Mouse (Mus musculus) bone marrow, adult 2 months (tissue): Measurements from ENCODE around the gene Kcnq1. TPM values are rescaled to one million over a fixed set of nuclear protein-coding genes. Genes with fewer than 3 reads are reported as not detected.

Experiments used
- H3K27ac ChIP-seq: fragments of 200-500 bp; 2 replicates; pipeline ENCODE4 v1.5.1; 2012; ENCODE audit warnings: low read depth, mild to moderate bottlenecking, control low read depth, inconsistent platforms, low read length; ENCODE audit not compliant: control insufficient read depth, poor library complexity, insufficient read depth
- H3K4me1 ChIP-seq: fragments of 200-500 bp; 2 replicates; pipeline ENCODE4 v1.6.1; 2011; ENCODE audit warnings: low read length; ENCODE audit not compliant: control insufficient read depth, insufficient read depth
- H3K4me3 ChIP-seq: fragments of 200-500 bp; replicated peaks from 2 replicates; pipeline ENCODE3; 2011; ENCODE audit warnings: mild to moderate bottlenecking, low read depth, low read length, control low read depth; ENCODE audit not compliant: control insufficient read depth
- CTCF ChIP-seq: fragments of 200-500 bp; IDR thresholded peaks from 2 replicates; pipeline ENCODE4 v1.5.1; 2011; ENCODE audit warnings: low read length, control low read depth; ENCODE audit not compliant: control insufficient read depth, insufficient read depth
- POLR2A ChIP-seq: fragments of 200-500 bp; IDR thresholded peaks from 2 replicates; pipeline ENCODE4 v1.6.1; 2011; ENCODE audit warnings: low read depth, mild to moderate bottlenecking, control low read depth, low read length, borderline replicate concordance; ENCODE audit not compliant: control insufficient read depth
- WGBS: fragments of 180-500 bp; shearing (Covaris S2); methylation state at CpG from one replicate; pipeline ENCODE4 v1.1.7; 2018; 5-methylcytosine and 5-hydroxymethylcytosine counted together
- polyA plus RNA-seq: library from polyadenylated mRNA; stranded (reverse); fragments of >200 nt; gene quantifications from 2 replicates; pipeline ENCODE4 v1.2.4, GENCODE M21; 2011; ENCODE audit warnings: low replicate concordance; ENCODE audit not compliant: missing spikeins, insufficient read depth, insufficient read length

The Kcnq1 gene
- polyA plus RNA-seq, 1 experiment, result 1.3 TPM

DNA sequence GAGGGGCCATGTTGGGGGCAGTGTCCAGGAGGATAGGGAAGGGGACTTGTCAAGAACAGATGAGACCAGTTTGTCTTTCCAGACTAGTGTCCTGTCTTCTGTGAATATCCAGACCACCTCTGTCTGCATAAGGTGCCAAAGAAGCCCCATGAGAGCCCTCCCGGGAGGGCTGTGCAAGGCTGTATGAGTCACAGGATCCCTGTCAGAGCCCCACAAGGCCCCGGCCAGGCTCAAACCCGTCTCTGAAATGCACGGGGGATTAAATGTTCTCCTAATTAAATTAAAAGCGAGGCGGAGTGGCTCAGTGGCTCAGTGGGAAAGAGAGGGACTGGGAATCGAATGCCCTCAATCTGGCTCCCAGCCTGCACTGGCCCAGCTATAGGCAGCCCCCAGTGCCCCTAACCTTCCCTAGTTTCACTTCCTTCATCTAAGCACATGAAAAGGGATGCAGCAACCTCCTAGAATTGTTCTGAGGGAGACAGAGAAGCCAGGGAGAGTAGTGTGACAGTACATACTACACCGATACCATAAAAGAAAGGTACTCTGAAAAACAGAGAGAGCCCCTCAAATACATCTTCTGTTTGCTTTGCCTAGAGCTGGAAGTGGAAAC lies 159.8 kb downstream of the Kcnq1 start:
- TF ChIP-seq CTCF, result no peak
- TF ChIP-seq POLR2A, result no peak
- H3K27ac ChIP-seq, result no peak overlapping the region
- 73% methylated on average over 8 of the region's 8 CpGs for WGBS

DNA sequence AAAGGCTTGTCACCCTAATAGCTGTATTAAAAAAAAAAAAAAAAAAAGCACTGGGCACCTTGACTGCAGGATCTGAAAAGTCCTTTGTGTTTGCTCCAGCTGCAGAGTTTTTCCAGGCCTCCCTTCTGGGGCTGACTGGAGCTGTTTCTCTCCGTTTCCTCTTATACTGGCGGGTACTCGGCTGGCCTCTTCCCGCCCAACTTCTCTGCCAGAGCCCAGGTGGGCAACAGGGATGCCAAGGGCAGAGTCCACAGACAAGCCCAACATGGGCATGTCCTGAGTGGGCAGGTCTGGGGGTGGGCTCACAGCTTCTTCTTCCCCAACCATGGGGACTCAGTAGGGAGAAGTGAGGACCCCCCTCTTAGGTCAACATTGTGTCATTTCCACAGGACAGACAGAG lies 167.6 kb downstream of the Kcnq1 start:
- Histone ChIP-seq H3K4me1 (no peaks in the 10 kb centered on the region), H3K4me3 (no peak overlapping the region), H3K27ac (no peak overlapping the region)
- 81% methylated on average over 4 of the region's 4 CpGs for WGBS
- TF ChIP-seq POLR2A, result no peak
- no peak for TF ChIP-seq CTCF

More for the DNA sequence above, 159.8 kb downstream of the Kcnq1 start:
- Histone ChIP-seq H3K4me1 (no peaks in the 10 kb centered on the region), H3K4me3 (no peak overlapping the region)

DNA sequence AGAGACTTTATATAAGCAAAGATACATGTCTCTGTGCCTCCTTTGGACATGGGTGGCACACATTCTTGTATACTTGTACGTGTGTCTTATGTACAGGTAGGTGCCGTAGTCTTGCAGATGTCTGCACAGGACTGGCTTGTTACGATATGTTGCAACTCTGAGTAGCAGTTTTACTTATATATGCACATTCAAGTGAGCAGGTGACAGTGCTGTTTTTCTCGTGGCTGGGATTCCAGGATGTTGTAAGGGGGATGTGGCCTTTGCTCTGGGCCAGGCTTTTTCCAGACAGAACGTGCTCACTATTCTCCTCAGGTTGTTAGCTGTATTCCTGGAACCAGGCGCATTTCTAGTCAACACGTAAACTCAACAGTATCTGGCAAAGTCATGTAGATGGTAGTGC lies 168.9 kb downstream of the Kcnq1 start:
- no peaks in the 10 kb centered on the region for H3K4me1 ChIP-seq
- no peak overlapping the region for H3K4me3 ChIP-seq
- TF ChIP-seq CTCF (no peak), POLR2A (no peak)
- no peak overlapping the region for H3K27ac ChIP-seq
- 72% methylated on average over 7 of the region's 7 CpGs for WGBS

DNA sequence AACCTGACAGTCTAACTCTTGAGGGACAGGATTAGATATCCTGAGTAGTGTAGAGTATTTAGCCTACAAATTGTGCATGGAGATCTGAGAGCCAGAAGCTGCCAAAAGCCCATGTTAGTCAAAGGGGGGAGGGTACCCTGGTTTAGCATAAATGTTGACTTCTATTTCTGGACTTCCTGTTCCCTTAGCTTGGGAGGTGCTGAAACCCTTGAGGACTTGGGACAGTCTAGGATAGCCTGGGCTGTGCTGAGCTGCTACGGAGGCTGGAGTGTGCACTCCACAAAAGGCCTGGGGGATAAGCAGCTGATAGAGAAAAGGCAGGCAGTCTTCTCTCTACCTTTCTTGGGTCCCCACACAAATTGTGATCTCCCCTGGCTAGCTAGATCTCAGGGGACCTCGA lies 177.5 kb downstream of the Kcnq1 start:
- no peak overlapping the region for H3K27ac ChIP-seq
- WGBS, result 40% methylated on average over 2 of the region's 2 CpGs
- TF ChIP-seq POLR2A (no peak), CTCF (no peak)
- no peak overlapping the region for H3K4me3 ChIP-seq
- H3K4me1 ChIP-seq, result no peaks in the 10 kb centered on the region

DNA sequence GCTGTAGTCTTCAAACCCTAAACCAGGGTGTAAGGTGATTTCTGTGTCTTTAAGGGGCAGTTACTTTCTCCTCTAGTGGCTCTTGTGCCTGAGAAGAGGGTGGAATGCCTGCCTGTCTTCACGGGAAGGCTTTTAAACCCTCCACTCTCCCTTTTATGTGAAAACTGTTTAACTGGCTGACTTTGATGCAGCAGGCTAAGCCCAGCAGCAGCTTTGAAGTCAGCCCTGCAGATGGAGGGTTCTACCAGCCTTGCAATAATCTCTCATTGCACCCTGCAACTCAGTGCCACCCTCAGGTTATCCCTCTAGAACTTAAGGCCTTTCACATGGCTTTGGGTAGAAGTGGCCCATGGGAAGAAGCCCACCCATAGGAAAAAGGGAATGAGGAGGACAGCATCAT lies 178.7 kb downstream of the Kcnq1 start:
- Histone ChIP-seq H3K27ac (no peak overlapping the region), H3K4me1 (no peaks in the 10 kb centered on the region), H3K4me3 (no peak overlapping the region)
- no peak for TF ChIP-seq POLR2A
- no peak for TF ChIP-seq CTCF
- 53% methylated on average over 1 of the region's 1 CpGs for whole genome bisulfite sequencing

DNA sequence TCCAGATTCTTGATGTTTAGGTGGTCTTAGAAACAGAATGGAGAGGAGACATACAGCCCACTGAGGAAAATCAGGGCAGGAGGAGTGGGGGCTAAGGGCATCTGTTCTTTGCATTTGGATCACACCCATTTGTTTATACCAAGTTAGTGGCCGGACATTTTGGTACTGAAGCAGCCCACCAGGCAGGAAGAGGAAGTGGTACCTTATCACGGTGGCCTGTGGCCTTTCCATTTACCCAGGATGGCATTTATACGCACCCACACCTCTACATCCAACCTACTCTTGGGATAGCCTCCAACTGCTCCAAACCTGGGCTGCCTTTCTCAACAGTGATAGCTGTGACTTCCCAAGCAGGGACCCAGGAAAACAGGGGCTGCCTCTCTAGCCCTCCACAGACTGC lies 179.3 kb downstream of the Kcnq1 start:
- WGBS, result 14% methylated on average over 3 of the region's 3 CpGs
- Histone ChIP-seq H3K4me1 (no peaks in the 10 kb centered on the region), H3K27ac (no peak overlapping the region), H3K4me3 (no peak overlapping the region)
- no peak for TF ChIP-seq POLR2A
- no peak for TF ChIP-seq CTCF

DNA sequence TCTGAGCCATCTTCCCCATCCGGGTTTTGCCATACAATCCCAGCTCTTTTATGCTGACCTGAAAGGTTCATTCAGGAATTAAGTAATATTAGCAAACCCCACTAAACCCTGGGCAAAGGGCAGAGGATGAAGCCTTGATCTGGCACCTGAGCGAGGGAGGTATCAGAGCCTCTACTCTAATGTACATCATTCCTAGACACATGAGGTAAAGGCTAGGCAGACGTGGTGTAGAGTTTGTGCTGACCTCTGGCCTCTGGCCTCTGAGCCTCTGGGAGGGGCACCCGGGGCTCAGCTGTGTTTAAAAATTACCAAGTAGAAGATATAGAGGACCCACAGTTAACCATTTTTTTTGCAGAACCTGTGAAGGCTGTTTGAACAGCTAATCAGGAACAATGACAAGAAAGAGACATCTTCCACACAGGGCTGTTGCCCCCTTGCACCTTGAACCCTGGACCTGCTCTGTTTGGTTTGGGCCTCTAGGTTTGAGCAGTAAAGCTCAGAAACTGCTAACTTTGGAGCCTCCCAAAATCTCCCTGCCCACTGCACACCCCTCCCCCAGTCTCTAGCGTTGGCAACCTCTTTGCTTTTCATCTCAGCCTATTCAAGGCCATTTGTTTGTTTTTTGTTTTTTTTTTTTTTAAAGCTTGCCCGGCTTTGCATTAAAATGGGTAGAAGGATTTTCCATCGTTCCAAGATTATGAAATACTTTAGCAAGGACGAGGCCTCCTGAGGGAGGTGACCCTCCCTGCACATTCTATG lies 180.5 kb downstream of the Kcnq1 start:
- H3K4me3 ChIP-seq, result no peak overlapping the region
- no peak for TF ChIP-seq CTCF
- TF ChIP-seq POLR2A, result no peak
- H3K27ac ChIP-seq, result no peak overlapping the region
- WGBS, result 82% methylated on average over 8 of the region's 8 CpGs
- H3K4me1 ChIP-seq, result no peaks in the 10 kb centered on the region

DNA sequence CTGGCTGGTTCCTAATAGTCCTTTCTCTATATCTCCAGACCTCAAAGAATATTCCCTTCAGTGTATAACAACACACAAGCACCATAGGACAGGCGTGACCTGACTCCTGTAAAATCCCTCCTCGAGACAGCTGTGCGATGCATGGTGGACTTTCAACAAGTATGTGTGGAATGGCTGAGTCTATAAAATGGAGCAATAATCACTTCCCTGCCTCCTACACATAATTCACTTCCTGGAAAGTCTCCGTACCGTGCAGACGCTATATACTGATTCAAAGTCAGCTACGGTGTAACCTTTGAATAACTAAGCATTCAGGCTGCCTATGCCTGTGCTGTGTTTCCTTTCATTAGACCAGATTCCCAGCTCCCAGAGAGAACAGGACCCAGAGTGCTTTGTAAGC lies 182.0 kb downstream of the Kcnq1 start:
- no peak overlapping the region for H3K27ac ChIP-seq
- 84% methylated on average over 7 of the region's 7 CpGs for WGBS

More for the DNA sequence above, 182.0 kb downstream of the Kcnq1 start:
- Histone ChIP-seq H3K4me1 (no peaks in the 10 kb centered on the region), H3K4me3 (no peak overlapping the region)
- TF ChIP-seq POLR2A (no peak), CTCF (no peak)
